Mouse (Mus musculus): ENCODE results near the gene Samm50. TPM values are rescaled to one million over a fixed set of nuclear protein-coding genes. Genes with fewer than 3 reads are reported as not detected.

The Samm50 gene
- polyA plus RNA-seq, 1 experiment from 2014 or later = 60.5 TPM

Small RNAs within 50 kb of the gene (microRNA-seq; reads per million reads assigned to microRNA genes)
- gene Mir6392 = not detected

Other genes with a start within 250 kb of the Samm50 start
- 2.1 and 3.0 TPM in 2 replicates for gene Efcab6, start 126.9 kb upstream of the Samm50 start, polyA plus RNA-seq (2014; fragmentation: Nextera tagmentation; extraction: Ambion mirVana)
- gene Sult4a1, start 86.5 kb upstream of the Samm50 start, polyA plus RNA-seq (2014; fragmentation: Nextera tagmentation; extraction: Ambion mirVana) = 40.4 and 51.4 TPM in 2 replicates
- gene Pnpla5, start 69.1 kb upstream of the Samm50 start, polyA plus RNA-seq (2014; fragmentation: Nextera tagmentation; extraction: Ambion mirVana) = not detected in 2 replicates
- gene Pnpla3, start 24.4 kb upstream of the Samm50 start, polyA plus RNA-seq (2014; fragmentation: Nextera tagmentation; extraction: Ambion mirVana) = 1.7 and 1.9 TPM in 2 replicates
- gene Parvb, start 39.8 kb downstream of the Samm50 start, polyA plus RNA-seq (2014; fragmentation: Nextera tagmentation; extraction: Ambion mirVana) = 2.5 and 2.9 TPM in 2 replicates
- gene Parvg, start 131.8 kb downstream of the Samm50 start, polyA plus RNA-seq (2014; fragmentation: Nextera tagmentation; extraction: Ambion mirVana) = 0.90 and 1.2 TPM in 2 replicates

Measured in forebrain, embryonic 14.5 days (tissue).